30 mouse cellular contexts compared by ENCODE assay signal in genomic region chr10:116693816-116694215, GRCm38 (mm10).
DNase-seq lines count a peak whose midpoint lies in the region; ATAC-seq and TF ChIP-seq lines count a peak whose summit lies in the region.
"Had no signal": no experiment of that assay in that cellular context is flagged by ENCODE, and none has a peak within 500 bp of the region (broad histone marks: within the 10 kb centered on the region; RNA-seq: fewer than 3 reads in every experiment).

No protein-coding gene starts in this region.

- no peak overlapping the region for H3K9ac ChIP-seq in limb, embryonic 14.5 days (ENCODE audit: low read depth, low read length, severe bottlenecking)
- no peak overlapping the region for H3K9ac ChIP-seq in stomach, postnatal 0 days (ENCODE audit: low read length)
- H3K9ac ChIP-seq in midbrain, embryonic 11.5 days (ENCODE audit: low read length): no peak overlapping the region
- H3K9ac ChIP-seq: forebrain, embryonic 15.5 days; heart, embryonic 13.5 days; hindbrain, embryonic 14.5 days; liver, embryonic 14.5 days; lung, embryonic 15.5 days; midbrain, embryonic 12.5 days; neural tube, embryonic 13.5 days had no signal

- H3K4me2 ChIP-seq in limb, embryonic 14.5 days (replicated peaks; ENCODE audit: low read depth, low read length, severe bottlenecking): no peak overlapping the region
- H3K4me2 ChIP-seq in stomach, postnatal 0 days (replicated peaks; ENCODE audit: low read depth): no peak overlapping the region
- no peak overlapping the region for H3K4me2 ChIP-seq in midbrain, embryonic 11.5 days
- H3K4me2 ChIP-seq: forebrain, embryonic 15.5 days; heart, embryonic 13.5 days; hindbrain, embryonic 14.5 days; lung, embryonic 15.5 days; midbrain, embryonic 12.5 days; neural tube, embryonic 13.5 days had no signal

- TF ChIP-seq CTCF in stomach, postnatal 0 days (IDR thresholded peaks at IDR 0.05; ENCODE audit: low read depth): no peak

- 81% methylated on average over 3 of the region's 3 CpGs for WGBS in limb, embryonic 14.5 days
- WGBS in limb, embryonic 10.5 days: 87% methylated on average over 3 of the region's 3 CpGs
- WGBS in stomach, postnatal 0 days: 78% methylated on average over 3 of the region's 3 CpGs
- WGBS in midbrain, embryonic 11.5 days: 92% methylated on average over 3 of the region's 3 CpGs

- H3K36me3 ChIP-seq in limb, embryonic 14.5 days (ENCODE audit: control insufficient read depth, insufficient read depth, low read length): no peaks in the 10 kb centered on the region
- H3K36me3 ChIP-seq in limb, embryonic 10.5 days: no peaks in the 10 kb centered on the region
- no peaks in the 10 kb centered on the region for H3K36me3 ChIP-seq in stomach, postnatal 0 days (ENCODE audit: control insufficient read depth, insufficient read depth, low read length)
- H3K36me3 ChIP-seq in midbrain, embryonic 11.5 days (ENCODE audit: control insufficient read depth, insufficient read depth, low read length): no peaks in the 10 kb centered on the region
- H3K36me3 ChIP-seq: forebrain, embryonic 10.5 days; forebrain, embryonic 15.5 days; heart, embryonic 13.5 days; lung, embryonic 15.5 days; midbrain, embryonic 12.5 days; neural tube, embryonic 13.5 days had no signal

- no peak overlapping the region for H3K4me3 ChIP-seq in limb, embryonic 14.5 days (replicated peaks; ENCODE audit: low read length)
- H3K4me3 ChIP-seq in limb, embryonic 10.5 days: no peak overlapping the region
- no peak overlapping the region for H3K4me3 ChIP-seq in stomach, postnatal 0 days (ENCODE audit: low read depth, low read length)
- H3K4me3 ChIP-seq in midbrain, embryonic 11.5 days (ENCODE audit: low read depth, low read length): no peak overlapping the region
- H3K4me3 ChIP-seq: forebrain, embryonic 10.5 days; forebrain, embryonic 15.5 days; heart, adult 2 months; heart, embryonic 13.5 days; layer of hippocampus, adult 2 months; lung, embryonic 15.5 days; midbrain, embryonic 12.5 days; neural tube, embryonic 13.5 days had no signal

- DNase-seq in limb, embryonic 14.5 days (ENCODE audit: low spot score): peak; percentile 20
- DNase-seq in limb, embryonic 10.5 days (ENCODE audit: low spot score): no peak
- DNase-seq in stomach, postnatal 0 days (ENCODE audit: low spot score): no peak
- DNase-seq in midbrain, embryonic 11.5 days (ENCODE audit: low spot score, missing footprints): no peak
- DNase-seq in right cerebral cortex, postnatal 25 days: no peak
- DNase-seq: adrenal gland, adult 2 months; adrenal gland, postnatal 36 days; cerebellum, adult 18-20 months; cerebellum, postnatal 10 days; gastrocnemius, postnatal 25 days; heart, adult 2 months; heart, postnatal 10 days; kidney, adult 9 months; kidney, postnatal 14 days; liver; lung, postnatal 36 days; thymus, postnatal 25 days had no signal

- H3K27me3 ChIP-seq in limb, embryonic 14.5 days (ENCODE audit: control insufficient read depth, insufficient read depth, low read length): no peaks in the 10 kb centered on the region
- no peaks in the 10 kb centered on the region for H3K27me3 ChIP-seq in limb, embryonic 10.5 days (ENCODE audit: low read depth, poor library complexity, severe bottlenecking)
- H3K27me3 ChIP-seq in stomach, postnatal 0 days (ENCODE audit: control insufficient read depth, insufficient read depth, low read length): no peaks in the 10 kb centered on the region
- no peaks in the 10 kb centered on the region for H3K27me3 ChIP-seq in midbrain, embryonic 11.5 days (ENCODE audit: control insufficient read depth, insufficient read depth, low read length)
- H3K27me3 ChIP-seq: forebrain, embryonic 15.5 days; heart, embryonic 13.5 days; lung, embryonic 15.5 days; midbrain, embryonic 12.5 days; neural tube, embryonic 13.5 days had no signal

- TF ChIP-seq EP300 in stomach, postnatal 0 days (optimal IDR thresholded peaks at IDR 0.05): peak; percentile 78

- H3K9me3 ChIP-seq in limb, embryonic 14.5 days (ENCODE audit: control insufficient read depth, low read length): no peaks in the 10 kb centered on the region
- no peaks in the 10 kb centered on the region for H3K9me3 ChIP-seq in limb, embryonic 10.5 days (replicated peaks)
- no peaks in the 10 kb centered on the region for H3K9me3 ChIP-seq in stomach, postnatal 0 days (ENCODE audit: control insufficient read depth, low read length)
- H3K9me3 ChIP-seq in midbrain, embryonic 11.5 days (ENCODE audit: control insufficient read depth, low read length): no peaks in the 10 kb centered on the region
- H3K9me3 ChIP-seq: forebrain, embryonic 15.5 days; heart, embryonic 13.5 days; lung, embryonic 15.5 days; neural tube, embryonic 13.5 days had no signal

- TF ChIP-seq POLR2A in limb, embryonic 14.5 days (IDR thresholded peaks at IDR 0.05; ENCODE audit: borderline replicate concordance, extremely low read depth, insufficient read depth, insufficient read length): no peak

- no peak overlapping the region for H3K27ac ChIP-seq in limb, embryonic 14.5 days (replicated peaks; ENCODE audit: low read depth, low read length)
- H3K27ac ChIP-seq in limb, embryonic 10.5 days: no peak overlapping the region
- no peak overlapping the region; the same call in 1 of the 2 replicates for H3K27ac ChIP-seq in stomach, postnatal 0 days (replicated peaks)
- no peak overlapping the region for H3K27ac ChIP-seq in midbrain, embryonic 11.5 days (ENCODE audit: low read depth, low read length)
- H3K27ac ChIP-seq: forebrain, embryonic 10.5 days; forebrain, embryonic 15.5 days; heart, adult 2 months; heart, embryonic 13.5 days; hindbrain, embryonic 14.5 days; layer of hippocampus, adult 2 months; liver, embryonic 14.5 days; lung, embryonic 15.5 days; midbrain, embryonic 12.5 days; neural tube, embryonic 13.5 days had no signal

- peaks cover 8% of the 10 kb centered on the region for H3K4me1 ChIP-seq in limb, embryonic 14.5 days (ENCODE audit: control insufficient read depth, insufficient read depth, low read length)
- peaks cover 15% of the 10 kb centered on the region for H3K4me1 ChIP-seq in limb, embryonic 10.5 days
- no peaks in the 10 kb centered on the region for H3K4me1 ChIP-seq in stomach, postnatal 0 days (replicated peaks; ENCODE audit: control insufficient read depth, insufficient read depth)
- H3K4me1 ChIP-seq in midbrain, embryonic 11.5 days (ENCODE audit: control insufficient read depth, insufficient read depth, low read length): no peaks in the 10 kb centered on the region
- H3K4me1 ChIP-seq: forebrain, embryonic 10.5 days; forebrain, embryonic 15.5 days; heart, embryonic 13.5 days; lung, embryonic 15.5 days; midbrain, embryonic 12.5 days had no signal

- no peak for ATAC-seq in limb, embryonic 14.5 days (ENCODE audit: low FRiP score, low read depth)
- peak; percentile 66; the same call in 1 of the 2 replicates for ATAC-seq in common myeloid progenitor, adult 5-6 weeks (replicated peaks; ENCODE audit: low read depth, poor library complexity, severe bottlenecking)
- peak; percentile 15; the same call in 1 of the 2 replicates for ATAC-seq in stomach, postnatal 0 days (ENCODE audit: low FRiP score, low TSS enrichment)
- no peak for ATAC-seq in midbrain, embryonic 11.5 days (ENCODE audit: low FRiP score)
- no peak for ATAC-seq in activated CD4-positive, CD25-positive, alpha-beta regulatory T cell, adult 4 months
- ATAC-seq: CD4-positive, CD25-positive, alpha-beta regulatory T cell, adult 4 months; forebrain, embryonic 15.5 days; intestine, postnatal 0 days had no signal

Comparison
In these comparisons a context has a peak if more than half of its experiments do, and no peak if none do; other contexts are left out.
1. ATAC-seq: peak in common myeloid progenitor, adult 5-6 weeks (single experiment) and stomach, postnatal 0 days (single experiment); none in limb, embryonic 14.5 days (single experiment), midbrain, embryonic 11.5 days (single experiment) and activated CD4-positive, CD25-positive, alpha-beta regulatory T cell, adult 4 months (single experiment).